Mouse (Mus musculus): Measurements from ENCODE around the gene Ppm1f. TPM values are rescaled to one million over a fixed set of nuclear protein-coding genes. Genes with fewer than 3 reads are reported as not detected.
A peak's percentile ranks its signal among the peaks of the same experiment; 100 is the strongest.

The Ppm1f gene
- polyA plus RNA-seq (2012; fragmentation: generic; extraction: Trizol), result 17.9 TPM

- Histone ChIP-seq H3K36me3 (ENCODE audit: control insufficient read depth, insufficient read depth) (peaks cover under 1% of the 10 kb centered on the region), H3ac (ENCODE audit: control insufficient read depth, insufficient read length) (peak within 1 kb of the TSS; percentile 50), H3K4me2 (ENCODE audit: low read depth) (peak within 1 kb of the TSS; percentile 97), H3K27me3 (ENCODE audit: control insufficient read depth, insufficient read depth, insufficient read length) (no peaks in the 10 kb centered on the region), H3K79me2 (ENCODE audit: control insufficient read depth, insufficient read depth) (no peaks in the 10 kb centered on the region), H3K4me3 (peak within 1 kb of the TSS; percentile 59)
- TF ChIP-seq REST (IDR thresholded peaks at IDR 0.05; ENCODE audit: insufficient read depth, insufficient read length), result no peak
- TF ChIP-seq MYOD1 (IDR thresholded peaks at IDR 0.05; ENCODE audit: control insufficient read depth in 1 of 3, insufficient read length in 2 of 3, low read depth in 2 of 3), result peak in 1 of 3 experiments; percentile 45
- TF ChIP-seq MAX (IDR thresholded peaks at IDR 0.05; ENCODE audit: low read depth), result no peak
- TF ChIP-seq POLR2AphosphoS2 (IDR thresholded peaks at IDR 0.05; ENCODE audit: insufficient read length, low read depth), result peak; percentile 87
- no peak for TF ChIP-seq SRF (IDR thresholded peaks at IDR 0.05; ENCODE audit: control insufficient read depth, insufficient read length, low read depth)
- no peak for TF ChIP-seq TCF12 (IDR thresholded peaks at IDR 0.05; ENCODE audit: insufficient read depth, poor library complexity, severe bottlenecking)
- no peak for TF ChIP-seq E2F4 (IDR thresholded peaks at IDR 0.05; ENCODE audit: insufficient read depth)
- TF ChIP-seq POLR2A (IDR thresholded peaks at IDR 0.05; ENCODE audit: insufficient read length, low read depth), result peak; percentile 89
- TF ChIP-seq MYOG (IDR thresholded peaks at IDR 0.05; ENCODE audit: control insufficient read depth in 1 of 3, insufficient read depth in 1 of 3, insufficient read length in 2 of 3, low read depth in 2 of 3), result peak in 1 of 3 experiments; percentile 30
- no peak for TF ChIP-seq USF1 (IDR thresholded peaks at IDR 0.05; ENCODE audit: low read depth)
- TF ChIP-seq CEBPB (IDR thresholded peaks at IDR 0.05; ENCODE audit: insufficient read depth, poor library complexity, severe bottlenecking), result no peak
- TF ChIP-seq TCF3 (IDR thresholded peaks at IDR 0.05; ENCODE audit: insufficient read length, low read depth), result no peak
Observed at GRCm38 (mm10) chr16:16896382-16897055, at the start of gene Ppm1f. Ppm1f (plus strand) TSS chr16:16896469.

GRCm38 (mm10) chr16:16849196-16849595 lies 47.1 kb upstream of the Ppm1f start:
- H3K4me2 ChIP-seq (ENCODE audit: low read depth), result no peak overlapping the region
- no peaks in the 10 kb centered on the region for H3K27me3 ChIP-seq (ENCODE audit: control insufficient read depth, insufficient read depth, insufficient read length)
- no peak for TF ChIP-seq USF1 (IDR thresholded peaks at IDR 0.05; ENCODE audit: low read depth)
- TF ChIP-seq TCF3 (IDR thresholded peaks at IDR 0.05; ENCODE audit: insufficient read length, low read depth), result no peak
- TF ChIP-seq POLR2A (IDR thresholded peaks at IDR 0.05; ENCODE audit: insufficient read length, low read depth), result no peak
- no peak for TF ChIP-seq MYOD1 (IDR thresholded peaks at IDR 0.05; ENCODE audit: control insufficient read depth in 1 of 3, insufficient read length in 2 of 3, low read depth in 2 of 3)
- TF ChIP-seq E2F4 (IDR thresholded peaks at IDR 0.05; ENCODE audit: insufficient read depth), result no peak
- no peak for TF ChIP-seq MAX (IDR thresholded peaks at IDR 0.05; ENCODE audit: low read depth)
- TF ChIP-seq TCF12 (IDR thresholded peaks at IDR 0.05; ENCODE audit: insufficient read depth, poor library complexity, severe bottlenecking), result no peak
- TF ChIP-seq POLR2AphosphoS2 (IDR thresholded peaks at IDR 0.05; ENCODE audit: insufficient read length, low read depth), result no peak
- TF ChIP-seq MYOG (IDR thresholded peaks at IDR 0.05; ENCODE audit: control insufficient read depth in 1 of 3, insufficient read depth in 1 of 3, insufficient read length in 2 of 3, low read depth in 2 of 3), result no peak
- no peak for TF ChIP-seq CEBPB (IDR thresholded peaks at IDR 0.05; ENCODE audit: insufficient read depth, poor library complexity, severe bottlenecking)
- no peak for TF ChIP-seq SRF (IDR thresholded peaks at IDR 0.05; ENCODE audit: control insufficient read depth, insufficient read length, low read depth)
- no peak for TF ChIP-seq REST (IDR thresholded peaks at IDR 0.05; ENCODE audit: insufficient read depth, insufficient read length)
- H3K36me3 ChIP-seq (ENCODE audit: control insufficient read depth, insufficient read depth), result no peaks in the 10 kb centered on the region
- H3ac ChIP-seq (ENCODE audit: control insufficient read depth, insufficient read length), result no peak overlapping the region
- no peaks in the 10 kb centered on the region for H3K79me2 ChIP-seq (ENCODE audit: control insufficient read depth, insufficient read depth)
- H3K4me3 ChIP-seq, result no peak overlapping the region

- Histone ChIP-seq H3K4me3 (no peak overlapping the region), H3K27me3 (ENCODE audit: control insufficient read depth, insufficient read depth, insufficient read length) (no peaks in the 10 kb centered on the region), H3K4me2 (ENCODE audit: low read depth) (no peak overlapping the region), H3K79me2 (ENCODE audit: control insufficient read depth, insufficient read depth) (no peaks in the 10 kb centered on the region), H3ac (ENCODE audit: control insufficient read depth, insufficient read length) (no peak overlapping the region), H3K36me3 (ENCODE audit: control insufficient read depth, insufficient read depth) (no peaks in the 10 kb centered on the region)
- TF ChIP-seq CEBPB (IDR thresholded peaks at IDR 0.05; ENCODE audit: insufficient read depth, poor library complexity, severe bottlenecking) (no peak), MYOD1 (IDR thresholded peaks at IDR 0.05; ENCODE audit: control insufficient read depth in 1 of 3, insufficient read length in 2 of 3, low read depth in 2 of 3) (no peak), E2F4 (IDR thresholded peaks at IDR 0.05; ENCODE audit: insufficient read depth) (no peak), TCF3 (IDR thresholded peaks at IDR 0.05; ENCODE audit: insufficient read length, low read depth) (no peak), USF1 (IDR thresholded peaks at IDR 0.05; ENCODE audit: low read depth) (no peak), SRF (IDR thresholded peaks at IDR 0.05; ENCODE audit: control insufficient read depth, insufficient read length, low read depth) (no peak), TCF12 (IDR thresholded peaks at IDR 0.05; ENCODE audit: insufficient read depth, poor library complexity, severe bottlenecking) (no peak), POLR2A (IDR thresholded peaks at IDR 0.05; ENCODE audit: insufficient read length, low read depth) (no peak)
Observed at GRCm38 (mm10) chr16:16852411-16852810, 43.9 kb upstream of the Ppm1f start.

DNA sequence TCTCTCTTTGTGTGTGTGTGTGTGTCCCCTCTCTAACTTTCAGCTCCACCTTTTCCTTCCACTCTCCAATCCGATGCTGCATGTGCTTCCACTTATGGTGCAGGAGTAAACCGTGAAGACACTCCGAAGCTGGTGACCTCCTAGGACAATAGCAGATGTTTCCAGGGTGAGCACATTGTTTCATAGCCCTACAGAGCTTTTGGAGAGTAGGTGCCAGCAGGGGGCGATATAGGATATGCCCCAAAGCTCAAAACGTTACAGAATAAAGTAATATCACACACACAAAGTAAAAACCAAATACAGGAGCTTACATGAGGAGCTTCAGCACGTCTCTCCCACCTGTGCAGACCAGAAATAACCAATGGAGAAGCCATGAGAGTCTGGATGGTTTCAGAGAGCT lies 41.4 kb upstream of the Ppm1f start:
- Histone ChIP-seq H3K79me2 (ENCODE audit: control insufficient read depth, insufficient read depth) (no peaks in the 10 kb centered on the region), H3K4me3 (no peak overlapping the region), H3K4me2 (ENCODE audit: low read depth) (no peak overlapping the region), H3ac (ENCODE audit: control insufficient read depth, insufficient read length) (no peak overlapping the region), H3K36me3 (ENCODE audit: control insufficient read depth, insufficient read depth) (no peaks in the 10 kb centered on the region), H3K27me3 (ENCODE audit: control insufficient read depth, insufficient read depth, insufficient read length) (peaks cover 4% of the 10 kb centered on the region)
- no peak for TF ChIP-seq E2F4 (IDR thresholded peaks at IDR 0.05; ENCODE audit: insufficient read depth)
- TF ChIP-seq USF1 (IDR thresholded peaks at IDR 0.05; ENCODE audit: low read depth), result no peak
- TF ChIP-seq POLR2A (IDR thresholded peaks at IDR 0.05; ENCODE audit: insufficient read length, low read depth), result no peak
- TF ChIP-seq MYOG (IDR thresholded peaks at IDR 0.05; ENCODE audit: control insufficient read depth in 1 of 3, insufficient read depth in 1 of 3, insufficient read length in 2 of 3, low read depth in 2 of 3), result no peak
- TF ChIP-seq POLR2AphosphoS2 (IDR thresholded peaks at IDR 0.05; ENCODE audit: insufficient read length, low read depth), result no peak
- TF ChIP-seq SRF (IDR thresholded peaks at IDR 0.05; ENCODE audit: control insufficient read depth, insufficient read length, low read depth), result no peak
- TF ChIP-seq TCF3 (IDR thresholded peaks at IDR 0.05; ENCODE audit: insufficient read length, low read depth), result no peak
- no peak for TF ChIP-seq CEBPB (IDR thresholded peaks at IDR 0.05; ENCODE audit: insufficient read depth, poor library complexity, severe bottlenecking)
- TF ChIP-seq MYOD1 (IDR thresholded peaks at IDR 0.05; ENCODE audit: control insufficient read depth in 1 of 3, insufficient read length in 2 of 3, low read depth in 2 of 3), result no peak
- no peak for TF ChIP-seq TCF12 (IDR thresholded peaks at IDR 0.05; ENCODE audit: insufficient read depth, poor library complexity, severe bottlenecking)
